Mouse (Mus musculus): ENCODE measurements around the gene Sfpq.

The Sfpq gene

DNA sequence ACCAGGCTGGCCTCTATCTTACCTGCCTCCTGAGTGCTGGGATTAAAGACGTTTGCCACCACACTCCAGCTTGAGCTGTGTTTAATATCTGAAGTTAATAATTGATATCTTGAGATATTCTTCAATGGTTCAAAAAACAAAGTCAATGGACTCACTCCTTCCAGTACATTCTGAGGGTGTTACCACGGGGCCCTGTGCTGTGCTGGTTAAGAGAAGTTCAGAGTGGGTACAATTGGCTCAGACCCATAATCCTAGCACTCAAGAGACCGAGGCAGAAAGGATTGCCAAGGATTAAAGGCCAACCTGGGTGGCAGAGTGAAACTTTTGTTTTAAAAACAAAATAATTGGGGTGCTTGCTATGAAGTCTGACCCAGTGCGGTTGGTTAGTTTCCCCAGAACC, 4.8 kb upstream of the Sfpq start:
- ChIA-PET CTCF (interaction anchor here in 1 of 4 experiments (3.0 kb wide), 1 partner anchor 10 kb away, joined by 33 read pairs; no protein-coding TSS in a partner anchor), POLR2A (interaction anchor here in 2 of 4 experiments (1.3 to 19.8 kb wide), 5 partner anchors 9 to 26 kb away, joined by 8 to 689 read pairs (median 14); no protein-coding TSS in a partner anchor)

- ChIA-PET CTCF (interaction anchor here in 2 of 4 experiments (0.6 to 1.5 kb wide), 7 partner anchors 12 to 267 kb away, joined by 3 to 7 read pairs (median 4); partner anchors contain the start of genes AU040320 (in 1 of the 2), Ncdn (in 1 of the 2) and Smim12 (in 1 of the 2)), POLR2A (interaction anchor here (0.5 to 19.8 kb wide), 138 partner anchors 9 to 1043 kb away, joined by 3 to 689 read pairs (median 4); partner anchors contain the start of genes Smim12 (in 3 of the 4), Zmym4 (in 3 of the 4), Zmym1 (in 2 of the 4) and Zmym6 (in 2 of the 4))
Measured at GRCm38 (mm10) chr4:127020411-127021150, 543 bp upstream of the Sfpq start.

GRCm38 (mm10) chr4:127021989-127022626, 984 bp downstream of the Sfpq start:
- ChIA-PET POLR2A (interaction anchor here (0.6 to 19.8 kb wide), 23 partner anchors 10 to 827 kb away, joined by 3 to 689 read pairs (median 4); partner anchors contain the start of gene Zmym4 (in 1 of the 4)), CTCF (no interaction called here)

DNA sequence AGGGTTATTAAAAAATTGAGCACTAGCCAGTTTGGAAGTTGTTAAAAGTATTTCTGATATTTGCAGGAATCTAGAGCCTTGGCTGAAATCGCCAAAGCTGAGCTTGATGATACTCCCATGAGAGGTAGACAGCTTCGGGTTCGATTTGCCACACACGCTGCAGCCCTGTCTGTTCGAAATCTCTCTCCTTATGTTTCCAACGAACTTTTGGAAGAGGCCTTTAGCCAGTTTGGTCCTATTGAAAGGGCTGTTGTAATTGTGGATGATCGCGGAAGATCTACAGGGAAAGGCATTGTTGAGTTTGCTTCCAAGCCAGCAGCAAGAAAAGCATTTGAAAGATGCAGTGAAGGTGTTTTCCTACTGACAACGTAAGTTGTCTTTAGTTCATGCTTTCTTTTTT, 2.1 kb downstream of the Sfpq start:
- ChIA-PET CTCF (no interaction called here), POLR2A (interaction anchor here (0.6 to 19.8 kb wide), 23 partner anchors 9 to 1818 kb away, joined by 3 to 689 read pairs (median 4); partner anchors contain the start of gene Zmym4 (in 1 of the 4))

DNA sequence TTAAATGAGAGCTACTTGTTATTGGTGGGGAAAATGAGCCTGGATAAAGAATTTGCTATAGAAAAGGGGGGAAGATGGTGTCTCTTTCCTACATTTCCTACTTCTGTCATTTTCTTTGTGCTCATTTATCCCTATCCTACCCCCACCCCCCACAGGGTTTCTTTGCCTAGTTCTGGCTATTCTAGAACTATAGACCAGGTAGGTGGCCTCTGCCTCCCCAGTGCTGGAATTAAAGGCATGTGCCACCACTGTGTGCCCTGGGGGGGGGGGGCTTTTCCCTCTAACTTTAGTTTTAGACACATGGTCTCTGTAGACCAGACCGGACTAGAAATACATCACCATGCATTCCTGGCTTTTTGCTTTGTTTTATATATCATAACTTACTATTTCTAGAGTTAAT, 3.1 kb downstream of the Sfpq start:
- CTCF ChIA-PET, result no interaction called here
- POLR2A ChIA-PET, result interaction anchor here (0.6 to 19.8 kb wide), 14 partner anchors 9 to 211 kb away, joined by 3 to 689 read pairs (median 5); no protein-coding TSS in a partner anchor

- ChIA-PET POLR2A (interaction anchor here (0.6 to 19.8 kb wide), 18 partner anchors 9 to 318 kb away, joined by 3 to 689 read pairs (median 5); partner anchors contain the start of gene Smim12 (in 1 of the 4)), CTCF (interaction anchor here in 2 of 4 experiments (0.7 to 1.3 kb wide), 5 partner anchors 10 to 217 kb away, joined by 3 to 5 read pairs (median 5); partner anchors contain the start of gene Smim12 (in 1 of the 2))
Measured at GRCm38 (mm10) chr4:127026826-127027225, 5.7 kb downstream of the Sfpq start.

GRCm38 (mm10) chr4:127027228-127028190, 6.4 kb downstream of the Sfpq start:
- POLR2A ChIA-PET, result interaction anchor here (0.5 to 19.8 kb wide), 23 partner anchors 9 to 353 kb away, joined by 3 to 689 read pairs (median 4); partner anchors contain the start of gene Smim12 (in 2 of the 4)

GRCm38 (mm10) chr4:127037158-127037557, 16.0 kb downstream of the Sfpq start:
- POLR2A ChIA-PET, result interaction anchor here (0.6 to 26.6 kb wide), 27 partner anchors 9 to 289 kb away, joined by 3 to 689 read pairs (median 5); partner anchors contain the start of genes Sfpq (in 3 of the 4), Zmym1 (in 2 of the 4) and Smim12 (in 1 of the 4)
- CTCF ChIA-PET, result interaction anchor here in 1 of 4 experiments (1.1 kb wide), 1 partner anchor 10 kb away, joined by 4 read pairs; no protein-coding TSS in a partner anchor

More at GRCm38 (mm10) chr4:127027228-127028190, 6.4 kb downstream of the Sfpq start:
- CTCF ChIA-PET, result interaction anchor here in 2 of 4 experiments (0.7 to 1.3 kb wide), 6 partner anchors 9 to 216 kb away, joined by 3 to 5 read pairs (median 4); partner anchors contain the start of gene Smim12 (in 1 of the 2)

DNA sequence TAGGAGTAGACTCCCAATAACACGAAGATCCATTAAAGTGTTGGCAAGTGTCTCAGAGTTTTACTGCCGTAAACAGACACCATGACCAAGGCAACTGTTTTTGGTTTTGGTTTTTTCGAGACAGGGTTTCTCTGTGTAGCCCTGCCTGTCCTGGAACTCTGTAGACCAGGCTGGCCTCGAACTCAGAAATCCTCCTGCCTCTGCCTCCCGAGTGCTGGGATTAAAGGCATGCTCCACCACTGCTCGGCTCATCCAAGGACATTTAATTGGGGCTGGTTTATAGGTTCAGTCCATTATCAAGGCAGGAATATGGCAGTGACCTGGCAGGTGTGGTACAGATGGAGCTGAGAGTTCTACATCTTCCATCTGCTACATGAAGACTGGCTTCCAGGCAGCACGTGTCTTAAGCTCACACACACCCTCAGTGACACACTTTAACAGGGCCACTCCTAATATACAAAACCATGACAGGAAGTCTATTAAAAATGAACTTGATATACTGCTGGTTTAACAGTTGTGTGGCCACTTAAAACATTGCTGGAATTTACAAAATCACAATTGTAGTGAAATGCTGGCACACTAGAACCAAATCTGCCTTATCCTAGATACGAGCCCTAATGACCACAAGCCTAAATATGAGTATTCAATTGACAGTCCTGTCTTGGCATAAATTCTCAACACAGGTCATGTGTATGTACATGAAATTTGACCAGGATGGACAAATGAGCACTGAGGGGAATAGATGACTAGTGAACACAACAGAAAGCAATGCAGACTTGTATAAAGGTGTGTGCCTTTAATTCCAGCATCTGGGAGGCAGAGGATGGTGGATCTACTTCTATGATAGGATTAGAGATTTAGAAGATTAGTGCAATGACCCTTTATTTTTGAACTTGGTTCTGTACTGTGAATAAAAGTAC, 17.0 kb downstream of the Sfpq start:
- POLR2A ChIA-PET, result interaction anchor here (0.6 to 26.6 kb wide), 26 partner anchors 8 to 288 kb away, joined by 3 to 689 read pairs (median 4); partner anchors contain the start of genes Sfpq (in 3 of the 4), Smim12 (in 2 of the 4) and Zmym1 (in 2 of the 4)
- CTCF ChIA-PET, result interaction anchor here in 1 of 4 experiments (1.4 kb wide), 1 partner anchor 16 kb away, joined by 4 read pairs; no protein-coding TSS in a partner anchor

GRCm38 (mm10) chr4:127038828-127039349, 17.8 kb downstream of the Sfpq start:
- POLR2A ChIA-PET, result interaction anchor here (0.6 to 26.6 kb wide), 16 partner anchors 10 to 211 kb away, joined by 3 to 689 read pairs (median 4); partner anchors contain the start of genes Sfpq (in 3 of the 4) and Smim12 (in 1 of the 4)
- CTCF ChIA-PET, result interaction anchor here in 2 of 4 experiments (0.6 to 1.4 kb wide), 2 partner anchors 16 to 1955 kb away, joined by 4 read pairs; no protein-coding TSS in a partner anchor

DNA sequence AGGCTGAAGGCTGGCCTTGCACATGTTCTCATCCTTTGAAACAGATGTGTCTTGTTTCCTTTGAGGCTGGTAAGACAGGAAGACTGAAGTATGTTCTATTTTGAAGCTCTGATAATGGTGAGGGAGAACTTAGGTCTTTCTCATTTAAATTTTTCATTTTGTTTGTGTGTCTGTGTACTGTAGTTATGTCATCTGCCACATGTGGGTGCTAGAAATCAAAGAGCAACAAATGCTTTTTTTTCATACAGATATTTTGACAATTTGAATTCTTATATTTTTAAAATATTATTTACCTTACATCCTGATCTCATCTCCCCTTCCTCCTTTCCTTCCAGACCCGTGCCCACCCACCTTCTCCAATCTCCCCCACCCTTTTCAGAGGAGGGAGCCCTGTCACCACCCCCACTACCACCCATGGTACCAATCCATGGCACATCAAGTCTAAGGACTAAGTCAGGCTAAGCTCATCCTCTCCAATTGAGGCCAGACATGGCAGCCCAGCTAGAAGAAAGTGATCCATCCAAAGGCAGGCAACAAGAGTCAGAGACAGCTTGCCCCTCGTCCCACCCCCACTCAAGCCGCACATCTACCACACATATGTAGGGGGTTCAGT, 18.9 kb downstream of the Sfpq start:
- ChIA-PET CTCF (interaction anchor here in 1 of 4 experiments (1.4 kb wide), 1 partner anchor 15 kb away, joined by 4 read pairs; no protein-coding TSS in a partner anchor), POLR2A (interaction anchor here (0.6 to 26.6 kb wide), 19 partner anchors 9 to 363 kb away, joined by 3 to 689 read pairs (median 4); partner anchors contain the start of genes Sfpq (in 2 of the 4), Gja4 (in 1 of the 4) and Psmb2 (in 1 of the 4))

- POLR2A ChIA-PET, result interaction anchor here in 3 of 4 experiments (0.6 to 26.6 kb wide), 12 partner anchors 7 to 509 kb away, joined by 3 to 689 read pairs (median 4); partner anchors contain the start of genes Sfpq (in 2 of the 3) and Zmym6 (in 1 of the 3)
Measured at GRCm38 (mm10) chr4:127043540-127043939, 22.4 kb downstream of the Sfpq start.

GRCm38 (mm10) chr4:127051121-127051520, 30.0 kb downstream of the Sfpq start:
- CTCF ChIA-PET, result no interaction called here
- POLR2A ChIA-PET, result interaction anchor here in 2 of 4 experiments (1.1 to 26.6 kb wide), 6 partner anchors 10 to 30 kb away, joined by 3 to 689 read pairs (median 17); partner anchors contain the start of genes Sfpq (in 2 of the 2) and Zmym1 (in 1 of the 2)

More at GRCm38 (mm10) chr4:127043540-127043939, 22.4 kb downstream of the Sfpq start:
- CTCF ChIA-PET, result no interaction called here

GRCm38 (mm10) chr4:127053071-127053470, 31.9 kb downstream of the Sfpq start:
- ChIA-PET POLR2A (interaction anchor here in 3 of 4 experiments (0.7 to 26.6 kb wide), 7 partner anchors 12 to 35 kb away, joined by 3 to 689 read pairs (median 12); partner anchors contain the start of genes Sfpq (in 2 of the 3) and Zmym6 (in 1 of the 3)), CTCF (interaction anchor here in 2 of 4 experiments (0.7 to 1.5 kb wide), 3 partner anchors 26 to 275 kb away, joined by 3 to 4 read pairs (median 3); no protein-coding TSS in a partner anchor)
